Mouse (Mus musculus) cerebellum, adult 2 months (tissue): Measurements from ENCODE around the gene Serpina10. TPM values are rescaled to one million over a fixed set of nuclear protein-coding genes. Genes with fewer than 3 reads are reported as not detected.
"Not testable (repeated sequence)": the region's sequence is repeated elsewhere in the genome, so short reads cannot be mapped to it uniquely, and the experiment has no call there.

Experiments
- DNase-seq, 2 experiments: peaks; one replicate each; pipeline ENCODE4 v3.0.0; 2021
- H3K27ac ChIP-seq: fragments of 200-500 bp; 2 replicates; pipeline ENCODE4 v1.5.1; 2012; ENCODE audit warnings: low read length, control low read depth, inconsistent platforms; ENCODE audit not compliant: insufficient read depth
- H3K27me3 ChIP-seq: fragments of 200-500 bp; 2 replicates; pipeline ENCODE4 v1.6.1; 2012; ENCODE audit warnings: inconsistent platforms, mild to moderate bottlenecking, low read length, moderate library complexity; ENCODE audit not compliant: control insufficient read depth, insufficient read depth
- H3K4me1 ChIP-seq: fragments of 200-500 bp; 2 replicates; pipeline ENCODE4 v1.6.1; 2011; ENCODE audit warnings: low read length; ENCODE audit not compliant: control insufficient read depth, insufficient read depth
- H3K4me3 ChIP-seq: fragments of 200-500 bp; replicated peaks from 2 replicates; pipeline ENCODE3; 2011; ENCODE audit warnings: mild to moderate bottlenecking, low read depth, low read length, control low read depth; ENCODE audit not compliant: insufficient read depth
- CTCF ChIP-seq: fragments of 200-500 bp; IDR thresholded peaks from 2 replicates; pipeline ENCODE4 v1.5.1; 2011; ENCODE audit warnings: low read depth, mild to moderate bottlenecking, control low read depth, low read length, moderate library complexity, borderline replicate concordance; ENCODE audit not compliant: insufficient read depth
- POLR2A ChIP-seq: fragments of 200-500 bp; IDR thresholded peaks from 2 replicates; pipeline ENCODE4 v1.6.1; 2011; ENCODE audit warnings: low read length, control low read depth, borderline replicate concordance; ENCODE audit not compliant: insufficient read depth
- WGBS: fragments of 180-500 bp; shearing (Covaris S2); methylation state at CpG from one replicate; pipeline ENCODE4 v1.1.7; 2018; 5-methylcytosine and 5-hydroxymethylcytosine counted together
- polyA plus RNA-seq: library from polyadenylated mRNA; depleted of rRNA; stranded (reverse); fragments of >200 nt; gene quantifications from 2 replicates; pipeline ENCODE4 v1.2.3, GENCODE M21; 2012; rRNA removed

Serpina10 gene
- polyA plus RNA-seq = not detected in 2 replicates

DNA sequence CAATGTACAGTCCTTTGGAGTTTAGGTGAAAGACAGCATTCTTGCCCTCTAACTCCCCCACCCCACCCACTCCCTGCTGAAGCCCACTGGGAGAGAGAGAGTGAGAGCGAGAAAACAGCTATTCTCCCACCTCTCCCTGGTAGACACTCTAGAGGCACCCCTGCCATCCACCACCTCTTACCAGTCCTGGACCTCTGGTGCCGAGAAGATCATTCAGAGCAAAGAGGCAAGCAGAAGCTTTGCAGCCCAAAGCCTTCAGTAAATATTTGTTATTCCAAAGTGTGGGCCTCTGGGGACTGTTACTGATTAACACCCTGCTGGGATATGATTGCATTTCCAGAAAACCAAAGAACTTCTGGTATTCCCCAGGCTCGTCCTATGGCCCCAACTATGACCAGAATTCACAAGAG is at the start of gene Serpina10:
Gene Serpina10, minus strand, starts transcription at position 242 of the 410 bp plus-strand sequence.
- Histone ChIP-seq H3K27ac (no peak within 1 kb of the TSS), H3K4me1 (no peaks in the 10 kb centered on the region), H3K4me3 (no peak within 1 kb of the TSS), H3K27me3 (no peaks in the 10 kb centered on the region; the same call in 1 of the 2 replicates)
- no peak for TF ChIP-seq CTCF
- TF ChIP-seq POLR2A = no peak
- no peak for DNase-seq
- 69% methylated on average over 3 of the region's 3 CpGs for WGBS

DNA sequence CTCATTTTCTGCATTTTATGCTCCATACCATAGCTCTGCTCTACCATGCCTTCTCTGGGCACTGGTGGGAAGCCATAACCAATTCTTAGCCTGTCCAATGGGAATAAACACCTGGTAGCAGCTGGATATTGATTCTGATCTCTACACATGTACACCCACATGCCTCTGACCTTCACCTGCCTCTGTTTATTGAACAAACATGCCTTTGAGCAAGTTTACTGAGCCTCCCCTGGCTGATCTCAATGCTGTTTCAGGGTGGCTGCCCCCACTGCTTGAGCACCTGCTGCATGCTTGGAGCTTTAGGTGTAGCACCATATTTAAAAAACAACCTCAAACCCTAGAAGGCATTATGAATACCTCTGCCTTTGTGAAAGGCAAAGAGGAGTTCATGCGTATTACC is 48.6 kb upstream of the Serpina10 start:
- 100% methylated on average over 1 of the region's 1 CpGs for WGBS
- not testable (repeated sequence) for H3K27me3 ChIP-seq, H3K27ac ChIP-seq, H3K4me3 ChIP-seq, DNase-seq, H3K4me1 ChIP-seq

DNA sequence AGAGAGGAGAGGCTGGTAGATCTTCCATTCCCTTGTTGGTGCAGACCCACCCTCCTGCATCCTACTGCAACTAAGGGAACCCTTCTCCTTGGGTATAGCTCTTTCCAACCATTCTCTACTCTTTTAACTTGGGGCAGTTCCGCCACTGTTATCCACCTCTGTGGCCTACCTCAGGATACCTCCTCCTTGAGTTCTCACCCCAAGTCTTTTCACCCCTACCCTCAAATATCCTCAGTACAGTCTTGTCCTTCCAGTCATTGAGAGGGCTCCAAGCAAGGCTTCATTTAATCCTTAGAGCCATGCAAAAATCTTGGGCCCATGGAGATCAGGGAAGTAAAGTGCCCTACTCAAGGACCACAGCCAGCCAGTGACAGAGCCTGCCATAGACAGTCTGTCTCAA is 44.8 kb upstream of the Serpina10 start, which contains the start of gene Serpina16:
Gene Serpina16, minus strand, starts transcription at position 101 of the 400 bp plus-strand sequence.
- H3K4me3 ChIP-seq = no peak within 1 kb of the TSS
- no peak for DNase-seq
- no peak for TF ChIP-seq POLR2A
- no peak for TF ChIP-seq CTCF
- H3K27me3 ChIP-seq = no peaks in the 10 kb centered on the region
- WGBS = 90% methylated on average over 1 of the region's 1 CpGs
- no peaks in the 10 kb centered on the region for H3K4me1 ChIP-seq
- H3K27ac ChIP-seq = no peak within 1 kb of the TSS

DNA sequence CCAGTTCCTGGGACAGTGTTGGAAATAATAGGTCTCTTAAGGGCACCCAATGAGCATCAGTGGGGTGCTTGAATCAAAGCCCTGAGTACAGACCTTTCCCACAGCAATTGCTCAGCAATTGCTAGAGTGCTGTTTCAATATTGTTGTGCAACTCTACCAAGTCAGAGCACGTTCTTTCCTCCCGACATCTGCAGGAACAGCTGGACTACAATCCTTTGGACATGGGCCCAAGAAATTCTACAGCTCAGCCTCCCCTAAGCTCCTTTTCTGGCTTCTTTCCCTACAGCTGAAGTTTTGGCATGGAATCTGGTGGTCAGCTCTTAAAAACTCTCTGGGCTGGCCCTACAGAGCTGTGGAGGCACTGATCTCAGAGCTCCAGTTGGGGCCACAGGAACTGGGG is 41.9 kb upstream of the Serpina10 start:
- 10% methylated on average over 2 of the region's 2 CpGs for WGBS
- H3K27me3 ChIP-seq = no peaks in the 10 kb centered on the region
- no peak overlapping the region for H3K4me3 ChIP-seq
- H3K27ac ChIP-seq = no peak overlapping the region
- H3K4me1 ChIP-seq = no peaks in the 10 kb centered on the region
- no peak for DNase-seq
- no peak for TF ChIP-seq CTCF
- TF ChIP-seq POLR2A = no peak

DNA sequence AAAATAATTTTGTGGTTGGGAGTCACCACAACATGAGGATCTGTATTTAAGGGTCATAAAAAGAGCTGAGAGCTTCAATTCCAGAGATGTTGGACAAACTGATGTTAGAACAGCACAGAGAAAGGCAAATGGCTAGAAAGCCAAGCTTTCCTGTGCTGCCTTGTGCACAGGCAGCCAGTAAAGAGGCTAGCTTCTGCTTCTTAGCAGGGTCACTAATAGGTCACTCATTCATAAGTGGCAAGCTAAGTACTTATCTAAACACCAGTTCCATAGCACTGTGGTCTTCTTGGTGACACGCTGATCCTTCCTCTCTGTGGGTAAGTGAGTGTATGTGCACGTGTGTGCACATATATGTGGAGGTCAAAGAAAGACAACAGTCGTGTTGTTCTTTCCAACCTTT is 40.2 kb upstream of the Serpina10 start:
- TF ChIP-seq POLR2A (no peak), CTCF (no peak)
- H3K4me3 ChIP-seq = no peak overlapping the region

DNA sequence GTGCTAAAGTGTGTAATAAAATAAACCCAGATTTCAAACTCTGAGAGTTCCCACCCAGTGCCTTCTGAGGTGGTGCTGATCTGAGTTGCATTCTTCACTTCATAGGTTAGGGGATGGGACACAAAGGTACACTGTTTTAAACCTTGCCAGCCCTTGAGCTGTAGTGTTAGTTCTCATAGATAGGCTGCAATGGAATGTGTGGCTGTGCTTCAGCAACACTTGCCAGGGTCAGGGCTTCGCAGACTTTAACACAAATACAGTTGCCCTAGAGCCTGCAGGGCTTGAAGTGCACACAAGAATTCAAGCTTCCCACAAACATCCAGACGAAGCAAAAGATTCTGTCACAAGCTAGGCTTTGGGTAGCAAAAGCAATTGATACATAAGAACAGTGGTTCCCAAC is 39.7 kb upstream of the Serpina10 start:
- no peak overlapping the region for H3K27ac ChIP-seq
- TF ChIP-seq POLR2A = no peak
- TF ChIP-seq CTCF = no peak
- WGBS = 80% methylated on average over 2 of the region's 2 CpGs

More for the DNA sequence above, 40.2 kb upstream of the Serpina10 start:
- no peaks in the 10 kb centered on the region for H3K27me3 ChIP-seq
- no peaks in the 10 kb centered on the region for H3K4me1 ChIP-seq
- DNase-seq = no peak
- no peak overlapping the region for H3K27ac ChIP-seq
- 86% methylated on average over 3 of the region's 3 CpGs for WGBS

DNA sequence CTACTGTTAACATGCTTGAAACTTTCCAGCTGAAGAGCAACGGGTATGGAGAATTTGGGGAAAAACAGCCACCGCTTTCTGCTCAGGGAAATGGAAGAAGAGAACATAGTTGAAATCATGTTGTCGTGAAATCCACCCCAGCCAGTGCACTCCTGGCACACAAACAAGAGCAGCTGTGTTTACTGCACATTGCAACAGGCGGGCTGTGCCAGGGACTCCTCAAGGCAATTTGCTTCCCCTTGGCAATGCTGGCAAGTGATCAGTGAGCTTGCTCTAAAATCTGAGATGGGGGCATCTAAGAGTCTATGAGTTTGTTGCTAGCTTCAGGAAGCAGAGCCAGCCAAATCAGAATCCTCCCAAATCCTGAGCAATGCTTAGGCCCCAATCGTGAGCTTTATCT is 39.1 kb upstream of the Serpina10 start:
- no peak overlapping the region for H3K4me3 ChIP-seq
- TF ChIP-seq POLR2A (no peak), CTCF (no peak)
- no peak overlapping the region for H3K27ac ChIP-seq
- 8% methylated on average over 5 of the region's 5 CpGs for WGBS
- no peak for DNase-seq
- no peaks in the 10 kb centered on the region for H3K4me1 ChIP-seq
- no peaks in the 10 kb centered on the region for H3K27me3 ChIP-seq

More for the DNA sequence above, 39.7 kb upstream of the Serpina10 start:
- Histone ChIP-seq H3K27me3 (no peaks in the 10 kb centered on the region), H3K4me3 (no peak overlapping the region), H3K4me1 (no peaks in the 10 kb centered on the region)
- no peak for DNase-seq

DNA sequence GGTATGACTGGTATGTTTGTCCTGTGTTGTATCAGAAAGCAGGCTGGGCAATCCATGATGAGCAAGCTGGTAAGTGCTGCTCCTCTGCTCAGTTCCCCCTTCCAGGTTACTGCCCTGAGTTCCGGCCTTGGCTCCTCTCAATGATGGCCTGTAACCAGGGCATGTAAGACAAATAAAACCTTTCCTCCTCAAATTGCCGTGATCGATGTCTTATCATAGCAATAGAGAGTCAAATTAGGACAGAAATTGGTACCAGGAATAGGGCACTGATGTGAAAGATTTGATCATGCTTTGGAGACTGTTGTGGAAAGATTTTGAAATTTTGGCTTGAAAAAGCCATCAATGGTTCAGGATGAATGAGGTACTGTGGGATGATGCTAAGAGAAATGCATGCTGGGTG is 34.0 kb upstream of the Serpina10 start:
- H3K27ac ChIP-seq = no peak overlapping the region
- DNase-seq = no peak
- no peaks in the 10 kb centered on the region for H3K27me3 ChIP-seq
- TF ChIP-seq POLR2A (no peak), CTCF (no peak)
- no peaks in the 10 kb centered on the region for H3K4me1 ChIP-seq
- no peak overlapping the region for H3K4me3 ChIP-seq
- 92% methylated on average over 3 of the region's 3 CpGs for WGBS

DNA sequence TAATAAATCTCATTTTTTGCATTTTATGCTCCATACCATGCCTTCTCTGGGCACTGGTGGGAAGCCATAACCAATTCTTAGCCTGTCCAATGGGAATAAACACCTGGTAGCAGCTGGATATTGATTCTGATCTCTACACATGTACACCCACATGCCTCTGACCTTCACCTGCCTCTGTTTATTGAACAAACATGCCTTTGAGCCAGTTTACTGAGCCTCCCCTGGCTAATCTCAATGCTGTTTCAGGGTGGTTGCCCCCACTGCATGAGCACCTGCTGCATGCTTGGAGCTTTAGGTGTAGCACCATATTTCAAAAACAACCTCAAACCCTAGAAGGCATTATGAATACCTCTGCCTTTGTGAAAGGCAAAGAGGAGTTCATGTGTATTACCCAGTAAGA is 30.8 kb upstream of the Serpina10 start:
- H3K27me3 ChIP-seq, DNase-seq, H3K4me1 ChIP-seq, H3K4me3 ChIP-seq, H3K27ac ChIP-seq: not testable (repeated sequence)
